Mouse (Mus musculus): ENCODE results near the gene Fancc.
A peak's percentile ranks its signal among the peaks of the same experiment; 100 is the strongest.
"Not testable (repeated sequence)": the region's sequence is repeated elsewhere in the genome, so short reads cannot be mapped to it uniquely, and the experiment has no call there.

Fancc gene

DNA sequence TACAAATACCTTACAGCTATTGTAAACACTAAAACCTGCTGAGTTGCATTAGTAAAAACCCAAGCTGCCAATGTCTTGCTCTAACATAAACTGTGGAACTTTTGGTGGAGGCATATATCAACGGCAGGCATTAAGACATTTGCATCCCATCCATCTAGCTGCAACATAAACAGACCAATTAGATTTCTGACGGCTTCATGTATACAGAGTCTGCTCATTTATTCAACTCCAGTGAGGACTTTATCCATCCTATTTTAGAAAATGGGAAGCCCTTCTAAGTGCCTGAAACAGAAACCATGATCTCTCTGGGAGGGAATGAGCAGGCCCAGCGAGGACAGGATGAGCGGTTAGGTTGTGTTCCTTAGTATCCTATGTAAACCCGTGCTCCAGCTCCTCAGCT is 18.5 kb upstream of the Fancc start:
- no peak for DNase-seq (ENCODE audit: low read depth, low spot score)

DNA sequence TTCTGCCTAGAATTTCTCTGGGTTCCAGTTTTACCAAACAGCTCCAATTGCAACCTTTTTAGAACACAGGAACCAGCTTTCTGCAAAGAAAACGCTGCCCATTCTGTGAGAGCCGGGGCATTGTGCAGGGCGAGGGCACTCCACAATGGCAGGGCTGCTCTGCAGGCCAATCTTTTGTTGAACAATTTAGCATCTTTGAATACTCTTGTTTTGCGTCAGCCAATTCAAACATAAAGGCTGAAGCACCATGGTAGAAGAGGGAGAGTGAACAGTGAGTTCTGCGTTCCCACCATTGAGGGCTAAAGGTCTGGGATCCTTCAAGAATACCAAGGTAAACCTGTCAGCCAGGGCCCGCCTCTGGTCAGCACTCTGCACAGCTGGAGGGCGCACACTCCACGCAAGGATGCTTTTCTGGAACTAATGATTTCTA is 17.9 kb upstream of the Fancc start:
- DNase-seq (ENCODE audit: low read depth, low spot score), result no peak

GRCm38 (mm10) chr13:63513374-63514098 is 16.5 kb upstream of the Fancc start:
- peak; percentile 81 for DNase-seq (ENCODE audit: low read depth, low spot score)

DNA sequence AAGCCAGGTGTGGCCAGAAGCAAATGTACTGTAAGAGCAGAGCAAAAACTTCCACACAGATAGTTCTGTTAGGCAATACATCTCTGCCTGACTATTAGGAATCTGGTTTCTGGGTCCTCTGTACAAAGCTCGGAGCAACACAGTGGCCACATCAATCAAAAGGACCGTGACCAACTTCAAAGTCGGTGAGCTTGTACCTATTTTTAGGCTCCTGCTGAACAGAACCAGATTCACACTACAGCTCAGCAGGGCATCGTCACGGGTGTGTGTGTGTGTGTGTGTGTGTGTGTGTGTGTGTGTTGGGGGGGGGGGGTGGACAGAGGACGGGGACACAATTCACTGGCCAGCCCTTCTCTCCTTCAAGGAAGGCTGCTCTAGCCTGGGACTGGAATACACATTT is 15.3 kb upstream of the Fancc start:
- no peak for DNase-seq (ENCODE audit: low read depth, low spot score)

GRCm38 (mm10) chr13:63507821-63508220 is 10.7 kb upstream of the Fancc start:
- DNase-seq (ENCODE audit: low read depth, low spot score), result peak; percentile 59

DNA sequence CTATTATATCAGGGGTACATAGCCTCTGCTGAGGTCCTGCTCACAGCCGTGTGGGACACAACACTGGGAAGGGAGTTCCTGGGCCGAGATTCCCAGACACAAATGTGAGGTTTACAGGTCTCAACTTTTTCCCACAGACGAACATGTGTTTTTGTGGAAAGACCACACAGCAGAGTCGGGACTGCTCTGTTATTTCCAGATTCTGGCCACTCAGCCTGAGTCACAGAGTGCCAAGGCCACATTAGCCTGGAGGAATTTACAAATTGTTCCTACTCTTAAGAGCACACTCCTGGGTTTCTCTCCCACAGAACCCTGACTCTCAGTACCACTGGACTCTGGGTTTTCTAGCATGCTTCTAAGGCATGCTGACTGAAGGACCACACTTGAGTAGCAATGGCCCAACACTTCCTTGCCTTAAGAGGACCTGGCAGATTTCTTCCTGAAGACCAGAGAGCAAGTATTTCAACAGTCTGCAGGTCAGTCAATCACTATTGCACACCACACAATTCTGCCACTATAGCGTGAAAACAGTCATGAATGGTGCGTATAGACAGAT is 10.0 kb upstream of the Fancc start:
- DNase-seq (ENCODE audit: low read depth, low spot score), result no peak

- DNase-seq (ENCODE audit: low read depth, low spot score), result no peak
Observed at GRCm38 (mm10) chr13:63506364-63506763, 9.3 kb upstream of the Fancc start.

GRCm38 (mm10) chr13:63502391-63502790 is 5.3 kb upstream of the Fancc start:
- DNase-seq (ENCODE audit: low read depth, low spot score), result no peak

DNA sequence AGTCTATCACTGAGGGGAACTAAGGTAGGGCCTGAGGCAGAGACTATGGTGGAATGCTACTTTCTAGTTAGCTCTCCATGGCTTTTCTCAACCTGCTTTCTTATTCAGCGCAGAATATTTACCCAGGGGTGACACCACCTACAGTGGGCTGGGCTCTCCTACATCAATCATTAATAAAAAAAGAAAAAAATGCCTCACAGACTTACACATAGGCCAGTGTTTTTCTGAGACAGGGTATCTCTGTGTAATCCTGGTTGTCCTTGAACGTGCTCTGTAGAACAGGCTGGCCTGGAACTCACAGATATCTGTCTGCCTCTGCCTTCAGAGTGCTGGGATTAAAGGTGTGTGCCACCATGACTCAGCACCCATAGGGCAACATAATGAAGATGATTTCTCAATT is 2.4 kb upstream of the Fancc start:
- DNase-seq (ENCODE audit: low read depth, low spot score), result no peak

GRCm38 (mm10) chr13:63487707-63488042 is 9.4 kb downstream of the Fancc start:
- no peak for DNase-seq (ENCODE audit: low read depth, low spot score)

- no peak for DNase-seq (ENCODE audit: low read depth, low spot score)
Observed at GRCm38 (mm10) chr13:63486791-63487706, 10.0 kb downstream of the Fancc start.

DNA sequence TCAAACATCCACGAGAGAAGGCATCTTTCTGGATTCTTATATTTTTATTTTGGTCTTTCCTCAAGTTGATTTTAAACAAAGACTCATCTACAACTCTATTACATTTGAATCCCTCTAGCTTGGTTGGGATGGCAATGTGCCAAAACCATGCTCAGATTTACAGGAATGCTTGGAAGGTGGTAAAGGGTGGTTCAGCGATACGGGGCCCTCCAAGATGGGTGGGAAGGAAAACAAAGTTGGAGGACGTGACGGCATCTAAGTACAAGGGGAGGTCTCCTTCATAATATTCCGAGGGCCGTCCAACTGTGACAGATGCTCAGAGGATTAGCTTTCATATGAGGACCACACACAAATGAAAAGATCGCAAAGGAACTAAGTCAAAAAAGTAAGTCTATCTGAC is 21.7 kb downstream of the Fancc start:
- no peak for DNase-seq (ENCODE audit: low read depth, low spot score)

- no peak for DNase-seq (ENCODE audit: low read depth, low spot score)
Observed at GRCm38 (mm10) chr13:63452898-63453297, 44.2 kb downstream of the Fancc start.

GRCm38 (mm10) chr13:63451140-63451539 is 45.9 kb downstream of the Fancc start:
- no peak for DNase-seq (ENCODE audit: low read depth, low spot score)

DNA sequence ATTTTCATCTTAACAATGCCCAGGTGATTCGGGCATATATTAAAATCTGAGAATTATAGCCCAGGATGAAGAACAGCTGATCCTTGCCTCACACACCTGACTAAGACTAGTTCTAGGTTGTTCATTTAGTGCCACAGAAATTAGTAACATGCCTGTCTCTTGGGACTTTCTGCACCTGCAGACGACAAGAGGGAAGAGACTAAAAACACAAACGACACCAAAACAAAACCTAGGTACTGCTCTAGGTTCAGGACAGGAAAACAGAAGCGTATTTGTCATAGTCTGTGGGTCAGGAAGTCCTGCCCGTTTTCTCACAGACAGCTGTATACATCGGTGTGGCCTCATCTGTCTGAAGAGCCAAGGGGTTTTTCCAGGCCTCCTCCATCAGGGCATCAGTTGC is 51.7 kb downstream of the Fancc start:
- no peak for DNase-seq (ENCODE audit: low read depth, low spot score)

GRCm38 (mm10) chr13:63432759-63433158 is 64.3 kb downstream of the Fancc start:
- peak; percentile 52 for DNase-seq (ENCODE audit: low read depth, low spot score)

DNA sequence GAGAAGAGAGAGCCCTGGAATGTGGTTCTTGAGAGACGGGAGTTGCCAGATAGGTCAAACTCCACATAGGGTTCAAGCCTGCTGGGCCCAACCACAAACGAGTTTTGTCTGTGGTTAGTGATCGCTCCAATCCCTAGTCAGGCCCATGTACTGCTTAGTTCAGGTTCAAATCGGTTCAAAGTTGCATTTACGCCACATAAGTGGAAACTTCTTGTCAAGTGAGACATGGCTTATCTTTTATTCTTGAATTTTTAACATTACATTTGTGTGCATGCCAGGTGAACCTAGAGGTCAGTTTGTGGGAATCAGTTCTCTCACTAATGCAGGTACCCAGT is 65.3 kb downstream of the Fancc start:
- no peak for DNase-seq (ENCODE audit: low read depth, low spot score)

- peak; percentile 100 for DNase-seq (ENCODE audit: low read depth, low spot score)
Observed at GRCm38 (mm10) chr13:63431030-63431856, 65.8 kb downstream of the Fancc start.

DNA sequence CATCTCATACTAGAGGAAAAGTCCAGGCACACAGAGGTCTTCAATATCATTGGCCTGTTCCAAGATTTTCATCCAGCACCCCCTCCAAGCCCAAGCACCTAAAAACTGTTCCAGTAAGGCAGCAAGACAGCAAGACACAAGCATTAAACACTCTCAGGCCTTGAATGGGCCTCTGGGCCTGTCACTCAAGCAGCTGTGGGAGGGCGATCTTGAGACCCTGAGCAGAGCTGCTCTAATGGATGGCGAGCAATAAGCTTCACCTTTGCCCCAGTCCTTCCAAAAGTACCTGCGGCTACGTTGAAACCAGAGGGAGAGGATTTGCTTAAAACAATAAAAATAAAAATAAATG is 66.4 kb downstream of the Fancc start:
- no peak for DNase-seq (ENCODE audit: low read depth, low spot score)

DNA sequence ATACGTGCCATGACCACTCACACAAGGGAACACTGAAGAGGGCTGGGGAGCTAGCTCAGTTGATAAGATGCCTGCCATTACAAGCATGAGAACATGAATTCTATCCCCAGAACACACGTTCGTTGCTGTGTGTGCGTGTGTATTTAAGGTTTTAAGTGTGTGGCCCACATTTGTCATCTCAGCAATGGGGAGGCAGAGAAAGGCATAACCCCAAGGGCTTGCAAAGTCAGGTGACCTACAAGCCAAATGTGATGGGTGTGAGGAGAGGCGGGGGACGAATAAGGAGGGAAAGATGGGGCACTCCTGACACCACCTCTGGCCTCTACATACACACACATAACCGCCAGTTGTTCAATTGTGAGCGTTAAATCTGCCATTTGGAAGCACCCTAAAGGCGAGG is 66.9 kb downstream of the Fancc start:
- no peak for DNase-seq (ENCODE audit: low read depth, low spot score)

- DNase-seq (ENCODE audit: low read depth, low spot score), result not testable (repeated sequence)
Observed at GRCm38 (mm10) chr13:63428211-63428610, 68.9 kb downstream of the Fancc start.

DNA sequence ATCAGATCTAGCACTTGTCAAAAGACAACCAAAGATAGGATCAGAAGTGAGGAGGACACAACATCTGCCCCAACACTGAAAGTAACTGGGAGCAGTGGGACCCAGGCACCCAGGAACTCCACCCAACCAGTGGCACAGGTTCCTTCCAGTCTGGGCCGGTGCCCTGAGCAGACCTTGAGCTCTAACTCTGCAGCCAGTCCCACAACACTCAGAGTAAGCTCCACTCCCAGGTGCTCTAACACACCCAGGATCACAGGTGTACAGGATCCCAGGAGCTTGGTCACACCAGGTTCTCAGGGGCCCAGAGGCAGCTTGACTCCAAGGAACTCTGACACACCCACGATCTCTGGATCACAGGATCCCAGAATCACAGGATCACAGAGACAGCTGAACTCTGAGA is 74.0 kb downstream of the Fancc start:
- no peak for DNase-seq (ENCODE audit: low read depth, low spot score)

Measured in ZHBTc4 (cell line).